Mouse (Mus musculus) embryonic fibroblast, embryonic 13.5 days (primary cell): ENCODE data around the gene Mylk.

Experiments used
- CTCF ChIP-seq: IDR thresholded peaks from 2 replicates; pipeline ENCODE4 v1.5.1; 2011; ENCODE audit warnings: mild to moderate bottlenecking, control low read depth, low read length, moderate library complexity, borderline replicate concordance; ENCODE audit not compliant: insufficient read depth
- POLR2A ChIP-seq: IDR thresholded peaks from 2 replicates; pipeline ENCODE4 v1.6.1; 2011; ENCODE audit warnings: low read depth, mild to moderate bottlenecking, control low read depth, low read length, moderate library complexity

DNA sequence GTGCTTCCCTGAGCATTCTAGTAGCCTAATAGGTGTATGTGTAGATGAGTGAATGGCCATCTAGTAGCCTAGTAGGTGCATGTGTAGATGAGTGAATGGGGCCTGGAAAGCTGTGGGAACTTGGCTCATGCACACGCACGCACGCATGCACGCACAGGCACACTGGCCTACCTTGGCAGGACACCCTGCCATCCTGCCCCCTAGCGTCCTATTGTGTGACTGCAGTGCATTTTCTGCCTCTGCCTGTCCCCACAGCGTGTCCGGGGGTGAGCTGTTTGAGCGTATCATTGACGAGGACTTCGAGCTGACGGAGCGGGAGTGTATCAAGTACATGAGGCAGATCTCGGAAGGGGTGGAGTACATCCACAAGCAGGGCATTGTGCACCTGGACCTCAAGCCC lies 231.6 kb downstream of the Mylk start:
- TF ChIP-seq CTCF (peak; percentile 74), POLR2A (no peak)
